Mouse (Mus musculus): Measurements from ENCODE around the gene Gipc1. TPM values are rescaled to one million over a fixed set of nuclear protein-coding genes. Genes with fewer than 3 reads are reported as not detected.
A peak's percentile ranks its signal among the peaks of the same experiment; 100 is the strongest.

Gene Gipc1
- polyA plus RNA-seq, 1 experiment, result 12.2 TPM

DNA sequence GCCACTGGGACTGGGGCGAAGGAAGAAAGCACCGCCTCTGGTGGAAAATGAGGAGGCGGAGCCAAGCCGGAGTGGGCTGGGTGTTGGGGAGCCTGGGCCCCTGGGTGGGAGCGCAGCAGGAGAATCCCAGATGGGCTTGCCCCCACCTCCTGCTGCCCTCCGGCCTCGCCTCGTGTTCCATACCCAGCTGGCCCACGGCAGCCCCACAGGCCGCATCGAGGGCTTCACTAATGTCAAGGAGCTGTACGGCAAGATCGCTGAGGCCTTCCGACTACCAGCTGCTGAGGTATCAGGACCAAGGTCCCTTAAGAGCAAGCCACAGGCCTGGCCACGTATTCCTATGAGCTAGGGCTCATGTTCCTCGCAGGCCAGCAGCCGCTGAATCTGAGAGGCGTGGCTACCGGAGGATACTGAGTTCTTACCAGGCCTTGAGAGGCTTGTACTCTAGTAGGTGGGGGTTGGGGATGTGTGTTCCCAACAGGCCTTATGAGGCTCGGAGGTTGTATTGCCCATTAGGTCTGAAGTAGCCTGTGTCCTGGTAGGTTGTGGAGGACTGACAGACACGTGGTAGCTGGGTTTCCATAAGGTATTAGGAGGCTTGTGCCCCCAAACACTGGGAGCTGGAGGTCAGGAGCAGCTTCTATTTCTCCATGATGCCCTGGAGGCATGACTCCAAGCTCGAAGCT is 8.7 kb downstream of the Gipc1 start:
- TF ChIP-seq CTCF (IDR thresholded peaks at IDR 0.05; ENCODE audit: control insufficient read depth, insufficient read depth, insufficient replicate concordance, low read depth, low read length), result no peak
- no peak for TF ChIP-seq POLR2A (IDR thresholded peaks at IDR 0.05; ENCODE audit: control insufficient read depth, low read depth, low read length)
- peaks cover 10% of the 10 kb centered on the region for H3K4me1 ChIP-seq (ENCODE audit: control insufficient read depth, insufficient read depth, low read length)

GRCm38 (mm10) chr8:83662421-83662826 is 9.9 kb downstream of the Gipc1 start:
- Histone ChIP-seq H3K27ac (ENCODE audit: control insufficient read depth, insufficient read depth, low read depth, low read length) (no peak overlapping the region), H3K4me3 (ENCODE audit: control insufficient read depth, low read depth, low read length) (no peak overlapping the region), H3K36me3 (ENCODE audit: control insufficient read depth, insufficient read depth, low read length) (no peaks in the 10 kb centered on the region), H3K27me3 (ENCODE audit: control insufficient read depth, insufficient read depth, low read length) (no peaks in the 10 kb centered on the region), H3K4me1 (ENCODE audit: control insufficient read depth, insufficient read depth, low read length) (peaks cover 17% of the 10 kb centered on the region)
- TF ChIP-seq POLR2A (IDR thresholded peaks at IDR 0.05; ENCODE audit: control insufficient read depth, low read depth, low read length), result no peak
- peak; percentile 88 for TF ChIP-seq CTCF (IDR thresholded peaks at IDR 0.05; ENCODE audit: control insufficient read depth, insufficient read depth, insufficient replicate concordance, low read depth, low read length)

More for the DNA sequence above, 8.7 kb downstream of the Gipc1 start:
- Histone ChIP-seq H3K36me3 (ENCODE audit: control insufficient read depth, insufficient read depth, low read length) (no peaks in the 10 kb centered on the region), H3K27me3 (ENCODE audit: control insufficient read depth, insufficient read depth, low read length) (no peaks in the 10 kb centered on the region), H3K4me3 (ENCODE audit: control insufficient read depth, low read depth, low read length) (no peak overlapping the region), H3K27ac (ENCODE audit: control insufficient read depth, insufficient read depth, low read depth, low read length) (no peak overlapping the region)

GRCm38 (mm10) chr8:83664096-83664495 is 11.6 kb downstream of the Gipc1 start:
- TF ChIP-seq POLR2A (IDR thresholded peaks at IDR 0.05; ENCODE audit: control insufficient read depth, low read depth, low read length) (no peak), CTCF (IDR thresholded peaks at IDR 0.05; ENCODE audit: control insufficient read depth, insufficient read depth, insufficient replicate concordance, low read depth, low read length) (no peak)
- Histone ChIP-seq H3K4me1 (ENCODE audit: control insufficient read depth, insufficient read depth, low read length) (peaks cover 28% of the 10 kb centered on the region), H3K27ac (ENCODE audit: control insufficient read depth, insufficient read depth, low read depth, low read length) (no peak overlapping the region), H3K27me3 (ENCODE audit: control insufficient read depth, insufficient read depth, low read length) (no peaks in the 10 kb centered on the region), H3K36me3 (ENCODE audit: control insufficient read depth, insufficient read depth, low read length) (no peaks in the 10 kb centered on the region), H3K4me3 (ENCODE audit: control insufficient read depth, low read depth, low read length) (no peak overlapping the region)

DNA sequence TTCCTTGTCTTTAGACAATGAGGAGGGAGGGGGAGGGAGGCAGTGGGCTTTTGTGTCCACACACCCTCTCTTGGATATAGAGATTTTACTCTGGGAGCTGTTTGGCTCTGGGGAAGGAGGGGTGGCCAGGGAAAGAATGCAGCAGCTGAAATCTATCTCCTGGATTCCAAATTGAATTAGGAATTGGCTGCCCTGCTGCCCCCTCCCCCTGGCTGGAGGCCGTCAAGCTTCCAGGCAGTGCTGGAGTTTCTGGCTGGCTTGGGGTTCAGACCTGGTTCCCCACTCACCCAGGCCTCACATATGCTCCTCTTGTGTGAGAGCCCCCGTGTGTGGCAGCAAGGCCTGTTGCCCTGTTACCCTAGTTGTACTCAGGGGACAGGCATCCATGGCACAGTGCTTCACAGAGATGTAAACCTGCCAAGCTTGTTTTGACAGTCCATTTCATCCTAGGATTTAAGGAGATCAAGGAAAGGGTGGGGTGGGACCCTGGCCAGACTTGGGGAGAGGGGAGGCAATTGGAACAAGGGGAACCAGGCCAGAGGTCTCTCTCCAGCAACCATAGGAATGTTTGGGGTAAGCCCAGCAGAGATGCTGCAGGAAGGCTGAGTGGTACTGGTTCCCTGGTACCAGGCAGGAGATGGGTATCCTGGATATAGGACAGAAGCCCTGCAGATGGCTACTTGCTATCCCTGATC is 12.6 kb downstream of the Gipc1 start:
- TF ChIP-seq POLR2A (IDR thresholded peaks at IDR 0.05; ENCODE audit: control insufficient read depth, low read depth, low read length) (no peak), CTCF (IDR thresholded peaks at IDR 0.05; ENCODE audit: control insufficient read depth, insufficient read depth, insufficient replicate concordance, low read depth, low read length) (no peak)
- no peaks in the 10 kb centered on the region for H3K27me3 ChIP-seq (ENCODE audit: control insufficient read depth, insufficient read depth, low read length)
- no peaks in the 10 kb centered on the region for H3K36me3 ChIP-seq (ENCODE audit: control insufficient read depth, insufficient read depth, low read length)
- H3K4me1 ChIP-seq (ENCODE audit: control insufficient read depth, insufficient read depth, low read length), result peaks cover 30% of the 10 kb centered on the region
- no peak overlapping the region for H3K4me3 ChIP-seq (ENCODE audit: control insufficient read depth, low read depth, low read length)
- H3K27ac ChIP-seq (ENCODE audit: control insufficient read depth, insufficient read depth, low read depth, low read length), result no peak overlapping the region

- Histone ChIP-seq H3K36me3 (ENCODE audit: control insufficient read depth, insufficient read depth, low read length) (no peaks in the 10 kb centered on the region), H3K27me3 (ENCODE audit: control insufficient read depth, insufficient read depth, low read length) (no peaks in the 10 kb centered on the region), H3K27ac (ENCODE audit: control insufficient read depth, insufficient read depth, low read depth, low read length) (no peak within 1 kb of the TSS), H3K4me1 (ENCODE audit: control insufficient read depth, insufficient read depth, low read length) (peaks cover 28% of the 10 kb centered on the region), H3K4me3 (ENCODE audit: control insufficient read depth, low read depth, low read length) (no peak within 1 kb of the TSS)
- TF ChIP-seq POLR2A (IDR thresholded peaks at IDR 0.05; ENCODE audit: control insufficient read depth, low read depth, low read length) (no peak), CTCF (IDR thresholded peaks at IDR 0.05; ENCODE audit: control insufficient read depth, insufficient read depth, insufficient replicate concordance, low read depth, low read length) (no peak)
These were observed 13.7 kb downstream of the Gipc1 start, which contains the start of gene Ptger1 for GRCm38 (mm10) chr8:83665969-83666865. Ptger1 (plus strand) TSS chr8:83666678.

- Histone ChIP-seq H3K27me3 (ENCODE audit: control insufficient read depth, insufficient read depth, low read length) (no peaks in the 10 kb centered on the region), H3K4me3 (ENCODE audit: control insufficient read depth, low read depth, low read length) (no peak overlapping the region), H3K36me3 (ENCODE audit: control insufficient read depth, insufficient read depth, low read length) (no peaks in the 10 kb centered on the region), H3K27ac (ENCODE audit: control insufficient read depth, insufficient read depth, low read depth, low read length) (no peak overlapping the region), H3K4me1 (ENCODE audit: control insufficient read depth, insufficient read depth, low read length) (peaks cover 26% of the 10 kb centered on the region)
- TF ChIP-seq POLR2A (IDR thresholded peaks at IDR 0.05; ENCODE audit: control insufficient read depth, low read depth, low read length) (no peak), CTCF (IDR thresholded peaks at IDR 0.05; ENCODE audit: control insufficient read depth, insufficient read depth, insufficient replicate concordance, low read depth, low read length) (no peak)
These were observed 14.4 kb downstream of the Gipc1 start for GRCm38 (mm10) chr8:83666866-83667234.

DNA sequence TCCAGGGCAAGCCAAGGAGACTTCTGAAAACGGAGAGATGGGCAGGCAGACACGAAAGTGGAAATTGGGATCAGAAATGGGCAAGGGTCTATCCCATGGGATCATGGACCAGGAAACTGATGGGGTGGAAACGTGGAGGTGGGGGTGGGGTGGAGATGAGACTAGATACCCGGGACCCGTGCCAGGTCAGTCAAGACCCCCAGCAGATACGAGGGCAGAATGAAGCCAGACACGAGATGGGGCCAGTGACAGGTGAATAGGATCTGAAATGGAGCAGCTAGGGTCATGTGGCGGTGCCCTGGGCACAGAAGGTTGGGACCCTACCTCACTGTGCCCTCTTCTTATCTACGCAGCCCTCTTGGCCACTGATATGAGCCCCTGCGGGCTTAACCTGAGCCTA is 15.0 kb downstream of the Gipc1 start:
- no peak for TF ChIP-seq POLR2A (IDR thresholded peaks at IDR 0.05; ENCODE audit: control insufficient read depth, low read depth, low read length)
- TF ChIP-seq CTCF (IDR thresholded peaks at IDR 0.05; ENCODE audit: control insufficient read depth, insufficient read depth, insufficient replicate concordance, low read depth, low read length), result no peak
- no peak overlapping the region for H3K27ac ChIP-seq (ENCODE audit: control insufficient read depth, insufficient read depth, low read depth, low read length)
- no peaks in the 10 kb centered on the region for H3K36me3 ChIP-seq (ENCODE audit: control insufficient read depth, insufficient read depth, low read length)
- no peak overlapping the region for H3K4me3 ChIP-seq (ENCODE audit: control insufficient read depth, low read depth, low read length)
- peaks cover 20% of the 10 kb centered on the region for H3K4me1 ChIP-seq (ENCODE audit: control insufficient read depth, insufficient read depth, low read length)
- H3K27me3 ChIP-seq (ENCODE audit: control insufficient read depth, insufficient read depth, low read length), result no peaks in the 10 kb centered on the region
